Mouse (Mus musculus) heart, postnatal 0 days (tissue): Measurements from ENCODE around the gene Irak4. TPM values are rescaled to one million over a fixed set of nuclear protein-coding genes. Genes with fewer than 3 reads are reported as not detected.

Experiments used
- ATAC-seq: fragments of 200-750 bp; cut with Nextera tagmentation; 2 replicates; pipeline ENCODE4 v1.8.0; 2017; ENCODE audit warnings: low read depth, moderate number of reproducible peaks, moderate library complexity; ENCODE audit not compliant: insufficient read depth
- DNase-seq: peaks from one replicate; pipeline ENCODE4 v3.0.0-alpha.2; 2016; ENCODE audit warnings: low spot score
- H3K27ac ChIP-seq: fragments of 300-500 bp; sonication (generic); 2 replicates; pipeline ENCODE4 v1.5.1; 2014; ENCODE audit warnings: low read depth, mild to moderate bottlenecking
- H3K27me3 ChIP-seq: fragments of 300-500 bp; sonication (generic); 2 replicates; pipeline ENCODE4 v1.6.1; 2014; ENCODE audit warnings: low read length, mixed read lengths; ENCODE audit not compliant: control insufficient read depth, insufficient read depth
- H3K36me3 ChIP-seq: fragments of 300-500 bp; sonication (generic); replicated peaks from 2 replicates; pipeline ENCODE4 v1.6.1; 2014; ENCODE audit warnings: low read length, mixed read lengths; ENCODE audit not compliant: control insufficient read depth, insufficient read depth
- H3K4me1 ChIP-seq: fragments of 300-500 bp; sonication (generic); 2 replicates; pipeline ENCODE4 v1.6.1; 2014; ENCODE audit warnings: antibody characterized with exemption; ENCODE audit not compliant: control insufficient read depth, insufficient read depth
- H3K4me2 ChIP-seq: fragments of 300-500 bp; sonication (generic); 2 replicates; pipeline ENCODE4 v1.6.1; 2014; ENCODE audit warnings: low read depth, mild to moderate bottlenecking, low read length, moderate library complexity
- H3K4me3 ChIP-seq: fragments of 300-500 bp; sonication (generic); 2 replicates; pipeline ENCODE4 v1.5.1; 2014; ENCODE audit warnings: low read depth, low read length
- H3K9ac ChIP-seq: fragments of 300-500 bp; sonication (generic); replicated peaks from 2 replicates; pipeline ENCODE4 v1.6.1; 2014; ENCODE audit warnings: low read depth, low read length, mixed read lengths
- H3K9me3 ChIP-seq: fragments of 300-500 bp; sonication (generic); replicated peaks from 2 replicates; pipeline ENCODE4 v1.6.1; 2016; ENCODE audit warnings: low read length; ENCODE audit not compliant: control insufficient read depth
- CTCF ChIP-seq: IDR thresholded peaks from 2 replicates; pipeline ENCODE4 v1.5.1; 2016; ENCODE audit warnings: antibody characterized with exemption, control low read depth, low read depth
- EP300 ChIP-seq: IDR thresholded peaks from 2 replicates; pipeline ENCODE4 v1.6.1; 2016; ENCODE audit warnings: antibody characterized with exemption, low read depth
- WGBS: fragments of 180-500 bp; shearing (Covaris S2); extraction: QIAGEN DNeasy Blood & Tissue Kit; methylation state at CpG from one replicate; pipeline ENCODE4 v1.1.7; 2014; 5-methylcytosine and 5-hydroxymethylcytosine counted together
- polyA plus RNA-seq: library from polyadenylated mRNA; unstranded; fragments of >200 nt; fragmentation: Nextera tagmentation; extraction: Ambion mirVana; gene quantifications from 2 replicates; pipeline ENCODE4 v1.2.1, GENCODE M21; 2015
- total RNA-seq: library from RNA; depleted of rRNA; stranded (reverse); fragments of >200 nt; gene quantifications from 2 replicates; pipeline ENCODE4 v1.2.3, GENCODE M21; 2014; ENCODE audit warnings: low replicate concordance

Irak4 gene
- total and polyA plus RNA-seq, 2 experiments from 2014 or later, result 3.2 to 5.5 TPM

DNA sequence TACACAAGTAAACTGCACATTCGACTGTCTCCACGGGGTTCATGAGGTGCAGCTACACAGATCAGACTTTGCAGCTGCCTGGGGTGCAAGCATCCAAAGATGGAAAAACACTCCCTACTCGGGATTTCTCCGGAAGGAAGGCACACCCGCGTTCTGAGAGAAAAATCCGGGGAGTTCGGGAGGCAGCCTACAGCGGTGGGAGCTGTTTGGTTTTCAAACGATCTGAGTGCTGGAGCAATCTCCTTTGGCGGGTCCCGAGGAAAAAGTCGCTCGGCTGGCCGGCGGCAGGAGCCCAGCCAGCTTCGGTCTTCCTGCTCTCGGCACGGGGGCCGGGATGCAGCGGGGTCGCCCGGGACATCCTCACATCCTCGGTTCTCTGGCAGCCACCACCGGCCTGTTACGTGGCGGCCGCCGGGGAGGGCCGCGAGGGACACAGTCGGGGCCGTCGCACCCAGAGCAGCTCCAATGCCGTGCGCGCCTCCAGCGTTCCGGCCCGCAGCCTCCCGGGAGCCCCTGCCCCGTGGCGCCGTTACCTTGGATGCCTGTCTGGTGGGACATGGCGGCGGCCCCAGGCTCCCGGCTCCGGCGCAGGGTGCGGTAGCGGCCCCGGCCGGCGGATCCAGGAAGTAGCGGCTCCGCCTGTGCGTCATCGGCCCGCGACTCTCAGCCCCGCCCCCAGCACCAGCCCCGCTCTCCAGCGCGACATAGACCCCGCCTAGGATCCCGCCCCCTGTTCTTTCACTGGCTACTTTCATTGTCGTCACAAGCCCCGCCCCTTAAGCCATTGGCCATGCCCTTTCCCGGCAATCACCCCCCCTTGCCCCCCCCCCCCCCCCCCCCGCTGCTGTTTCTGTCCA is 46.0 kb downstream of the Irak4 start, which contains the start of gene Twf1:
TSS of gene Twf1 (minus strand) at position 671 of the 857 bp plus-strand sequence.
- ATAC-seq (peak; percentile 99), DNase-seq (peak; percentile 97)
- under 1% methylated on average over 53 of the region's 70 CpGs for WGBS
- H3K9me3 ChIP-seq, result no peaks in the 10 kb centered on the region
- TF ChIP-seq EP300, result no peak
- peak within 1 kb of the TSS; percentile 100 for H3K4me3 ChIP-seq
- H3K27ac ChIP-seq, result peak within 1 kb of the TSS; percentile 90
- peak within 1 kb of the TSS; percentile 98 for H3K9ac ChIP-seq
- peaks cover 3% of the 10 kb centered on the region; the same call in 1 of the 2 replicates for H3K4me1 ChIP-seq
- peak within 1 kb of the TSS; percentile 77 for H3K4me2 ChIP-seq
- no peaks in the 10 kb centered on the region for H3K27me3 ChIP-seq
- H3K36me3 ChIP-seq, result peaks cover 20% of the 10 kb centered on the region

DNA sequence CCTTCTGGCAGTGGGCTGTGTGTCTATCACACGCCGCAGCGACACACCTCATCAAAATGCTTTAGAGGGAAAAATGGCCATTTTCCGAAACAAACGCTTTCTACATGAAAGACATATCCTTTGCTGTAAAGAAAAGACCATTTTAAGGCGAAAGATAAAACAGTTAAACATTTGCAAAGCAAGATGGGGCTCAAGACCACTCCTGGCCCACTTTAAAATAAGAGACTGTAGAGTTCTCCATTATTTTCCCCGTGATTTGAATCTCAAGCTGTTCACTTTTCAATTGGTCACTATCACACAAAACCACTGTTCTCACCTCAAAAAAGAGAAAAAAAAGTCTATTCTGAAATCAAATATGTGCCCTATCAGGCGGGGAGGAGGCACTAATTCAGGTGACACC is 46.6 kb downstream of the Irak4 start:
- no peak overlapping the region for H3K9ac ChIP-seq
- peak overlapping the region; percentile 100 for H3K4me3 ChIP-seq
- no peak overlapping the region for H3K27ac ChIP-seq
- TF ChIP-seq EP300, result no peak
- no peak for TF ChIP-seq CTCF
- H3K36me3 ChIP-seq, result peaks cover 14% of the 10 kb centered on the region
- peak overlapping the region; percentile 59 for H3K4me2 ChIP-seq
- H3K27me3 ChIP-seq, result no peaks in the 10 kb centered on the region
- 11% methylated on average over 8 of the region's 8 CpGs for WGBS
- no peaks in the 10 kb centered on the region for H3K9me3 ChIP-seq
- DNase-seq (no peak), ATAC-seq (no peak)
- peaks cover 3% of the 10 kb centered on the region; the same call in 1 of the 2 replicates for H3K4me1 ChIP-seq

DNA sequence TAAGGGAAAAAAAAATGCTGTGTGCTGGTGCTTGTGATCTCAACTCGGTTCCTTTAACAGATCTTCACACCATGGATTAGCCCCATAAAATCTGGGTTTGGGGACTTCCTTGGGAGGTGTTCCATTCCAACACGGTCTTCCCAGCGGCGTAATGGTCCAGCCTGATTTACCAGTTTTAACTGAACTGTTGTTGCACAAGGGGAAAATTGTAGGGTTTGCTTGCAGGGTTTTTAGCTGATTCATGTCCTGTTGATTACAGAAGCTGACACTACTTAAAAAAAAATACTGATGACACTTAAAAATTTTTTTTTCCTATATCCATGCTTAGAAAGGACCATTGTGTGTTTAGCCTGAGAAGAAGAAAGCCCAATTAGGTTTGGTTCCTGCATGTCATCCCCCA is 47.9 kb downstream of the Irak4 start:
- no peak for ATAC-seq
- H3K9me3 ChIP-seq, result no peaks in the 10 kb centered on the region
- H3K36me3 ChIP-seq, result peaks cover under 1% of the 10 kb centered on the region; the same call in 1 of the 2 replicates
- no peak overlapping the region for H3K9ac ChIP-seq
- no peak overlapping the region for H3K4me3 ChIP-seq
- TF ChIP-seq EP300 (no peak), CTCF (no peak)
- peaks cover 3% of the 10 kb centered on the region; the same call in 1 of the 2 replicates for H3K4me1 ChIP-seq
- WGBS, result 82% methylated on average over 4 of the region's 4 CpGs
- no peak for DNase-seq
- no peak overlapping the region for H3K27ac ChIP-seq
- no peak overlapping the region for H3K4me2 ChIP-seq
- H3K27me3 ChIP-seq, result no peaks in the 10 kb centered on the region

DNA sequence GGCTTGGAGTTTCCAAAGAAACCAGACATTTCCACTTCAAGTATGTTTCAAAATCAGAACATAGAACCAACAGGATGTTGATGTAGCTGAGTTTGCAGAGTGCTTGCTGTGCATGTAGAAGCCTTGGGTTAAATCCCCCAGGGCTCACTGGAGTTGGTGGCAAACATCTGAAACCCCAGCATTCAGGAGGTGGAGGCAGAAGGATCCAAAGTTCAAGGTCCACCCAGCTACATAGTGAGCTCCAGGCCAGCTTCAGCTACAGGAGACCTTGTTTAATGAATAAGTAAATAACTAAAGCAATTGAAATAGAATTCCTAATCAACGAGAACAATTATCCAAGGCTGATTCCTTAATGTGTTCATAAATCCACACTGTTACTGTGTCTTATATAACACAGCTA is 50.1 kb downstream of the Irak4 start:
- H3K27me3 ChIP-seq, result no peaks in the 10 kb centered on the region
- H3K27ac ChIP-seq, result no peak overlapping the region
- no peak overlapping the region for H3K9ac ChIP-seq
- ATAC-seq (no peak), DNase-seq (no peak)
- H3K9me3 ChIP-seq, result no peaks in the 10 kb centered on the region
- no peak overlapping the region for H3K4me2 ChIP-seq
- no peaks in the 10 kb centered on the region for H3K4me1 ChIP-seq
- no peak overlapping the region for H3K4me3 ChIP-seq
- TF ChIP-seq CTCF (no peak), EP300 (no peak)
- H3K36me3 ChIP-seq, result no peaks in the 10 kb centered on the region
- 75% methylated on average over 1 of the region's 1 CpGs for WGBS

DNA sequence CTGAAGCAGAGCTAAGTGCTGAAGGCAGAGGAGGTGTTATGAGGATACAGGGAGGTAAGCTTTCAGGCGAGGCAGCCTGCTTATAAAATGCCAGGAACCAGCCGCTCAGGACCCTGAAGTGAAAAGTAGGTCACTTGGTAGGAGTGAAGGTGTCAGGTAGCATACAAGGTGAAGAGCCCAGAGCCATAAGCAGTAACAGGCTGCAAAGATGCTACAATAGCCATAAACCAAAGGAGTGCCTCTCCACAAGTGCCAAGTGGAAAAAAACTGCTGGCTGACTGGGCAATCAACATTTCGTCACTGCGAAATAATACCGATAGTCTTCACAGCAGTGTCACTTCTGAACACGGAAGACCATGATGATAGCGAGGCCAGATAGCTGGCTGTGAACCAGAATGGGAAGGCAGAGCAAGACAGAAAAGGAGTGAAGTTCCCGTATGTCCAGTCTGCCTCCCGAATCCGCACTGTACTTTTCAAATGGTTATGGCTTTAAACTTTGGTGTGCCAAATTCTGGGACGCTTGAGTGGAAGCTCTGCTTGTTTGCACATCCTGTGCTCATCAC is 56.8 kb downstream of the Irak4 start:
- no peak for ATAC-seq
- H3K9me3 ChIP-seq, result no peaks in the 10 kb centered on the region
- no peaks in the 10 kb centered on the region for H3K27me3 ChIP-seq
- no peak overlapping the region for H3K27ac ChIP-seq
- H3K4me3 ChIP-seq, result no peak overlapping the region
- H3K4me1 ChIP-seq, result no peaks in the 10 kb centered on the region
- no peak for DNase-seq
- no peak overlapping the region for H3K4me2 ChIP-seq
- no peak for TF ChIP-seq CTCF
- no peak for TF ChIP-seq EP300
- WGBS, result 45% methylated on average over 11 of the region's 11 CpGs
- H3K36me3 ChIP-seq, result no peaks in the 10 kb centered on the region
- H3K9ac ChIP-seq, result no peak overlapping the region
